Mouse (Mus musculus) ovary, adult 18-20 months (tissue): Measurements from ENCODE around the gene Vasp.
"Not testable (repeated sequence)": the region's sequence is repeated elsewhere in the genome, so short reads cannot be mapped to it uniquely, and the experiment has no call there.

Experiments used
- DNase-seq: peaks from one replicate; pipeline ENCODE4 v3.0.0; 2022; ENCODE audit warnings: low spot score, mixed read lengths

Vasp gene

DNA sequence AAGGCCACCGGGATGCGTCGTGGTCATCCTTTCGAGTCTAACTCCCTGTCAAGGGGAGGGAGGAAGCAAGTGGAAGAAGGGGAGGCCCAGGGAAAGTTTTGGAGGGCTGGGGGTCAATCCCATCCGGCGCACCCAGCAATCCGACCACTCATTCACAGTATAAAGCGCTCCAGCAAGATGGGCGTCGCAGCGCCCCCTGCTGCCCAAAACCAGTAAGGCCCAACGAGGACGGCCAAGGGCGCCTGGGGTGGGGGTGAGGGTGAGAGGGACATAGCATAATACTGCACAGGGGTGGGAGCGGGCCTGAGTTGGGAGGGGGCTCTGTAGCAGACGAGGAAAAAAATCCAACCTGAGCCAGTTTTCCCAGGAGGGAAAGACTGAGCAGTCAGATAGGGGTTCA is 32.2 kb upstream of the Vasp start:
- DNase-seq, result peak; percentile 20

DNA sequence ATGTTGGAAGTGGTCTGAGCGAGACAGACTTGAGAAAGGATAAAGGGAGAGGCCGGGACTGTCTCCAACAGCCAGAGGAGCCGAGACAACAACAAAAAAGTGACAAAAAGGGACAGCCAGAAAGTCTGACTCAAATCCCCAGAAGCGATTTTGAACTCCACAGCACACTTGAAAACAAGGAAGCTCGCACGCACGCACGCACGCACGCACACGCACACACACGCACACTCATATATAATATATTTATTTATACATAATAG is 31.4 kb upstream of the Vasp start:
- no peak for DNase-seq

DNA sequence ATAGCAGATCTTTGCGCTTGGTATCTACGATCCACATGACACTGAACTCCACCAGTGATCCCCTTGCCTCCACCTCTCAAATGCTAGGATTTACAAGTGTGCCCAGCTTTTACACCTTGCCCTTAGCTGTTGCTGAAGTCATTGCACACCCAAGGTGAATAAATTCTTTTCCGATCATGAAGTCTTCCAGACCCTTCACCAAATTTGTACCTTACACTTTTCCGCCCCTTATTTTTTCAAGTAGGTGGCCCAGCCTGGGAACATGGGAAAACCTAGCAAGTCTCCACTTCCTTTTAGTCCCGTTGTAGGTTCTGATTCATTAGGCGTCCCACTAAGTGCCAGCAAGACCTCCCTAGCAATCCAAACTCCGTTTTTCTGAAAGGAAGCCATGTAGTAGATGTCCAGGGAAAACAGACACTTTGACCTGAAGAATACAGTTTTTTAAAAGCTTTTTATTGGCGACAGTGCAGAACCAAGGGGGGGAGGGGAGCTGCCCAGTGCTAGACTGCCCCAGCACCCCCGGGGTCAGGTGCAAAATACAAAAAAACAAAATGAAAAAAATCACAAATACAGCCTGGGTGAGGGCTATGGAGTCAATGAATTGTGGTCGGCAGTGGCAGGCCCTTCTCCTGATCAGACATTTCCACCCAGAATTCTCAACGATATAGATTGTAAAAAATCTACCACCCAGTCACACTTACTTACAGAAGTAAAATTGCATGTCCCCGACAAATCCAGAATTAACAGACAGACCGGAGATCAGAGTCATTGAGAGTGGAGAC is 30.8 kb upstream of the Vasp start:
- DNase-seq, result no peak

DNA sequence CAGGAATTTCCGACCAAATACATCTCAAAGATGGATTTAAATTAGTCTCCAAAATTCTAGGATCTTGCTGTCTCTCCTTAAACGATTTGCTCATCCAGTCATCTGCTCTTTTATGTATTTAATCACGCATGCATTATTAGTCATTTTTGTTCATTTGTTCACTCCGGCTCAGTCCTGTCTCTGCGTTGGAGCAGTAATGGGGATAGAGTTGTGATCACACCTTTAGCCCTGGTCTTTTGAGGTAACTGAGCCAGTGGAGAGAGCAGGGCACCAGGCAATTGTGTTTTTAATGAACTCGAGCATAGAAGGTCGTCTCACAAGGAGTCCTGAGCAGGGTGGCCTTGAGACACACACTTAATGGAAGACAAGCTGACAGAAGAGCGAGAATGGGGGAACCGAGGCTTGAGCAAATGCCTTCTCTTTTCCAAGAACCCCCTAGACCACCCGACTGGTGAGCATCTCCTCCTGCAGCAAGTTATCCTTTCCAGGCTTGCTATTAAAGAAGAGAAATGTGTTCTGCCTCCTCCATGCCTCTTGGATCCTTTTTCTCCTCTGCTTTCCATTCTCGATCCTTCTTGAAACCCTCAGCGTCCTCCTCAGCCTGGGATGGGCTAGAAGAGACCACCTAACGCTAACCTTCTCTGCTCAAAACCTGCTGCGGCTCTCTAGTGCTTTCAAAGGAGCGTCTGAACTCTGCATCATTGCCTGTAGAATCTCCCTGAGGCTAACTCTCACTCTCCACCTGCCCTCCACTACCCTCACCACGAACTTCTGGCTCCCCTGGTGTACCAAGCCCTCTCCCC is 30.0 kb upstream of the Vasp start:
- no peak for DNase-seq

DNA sequence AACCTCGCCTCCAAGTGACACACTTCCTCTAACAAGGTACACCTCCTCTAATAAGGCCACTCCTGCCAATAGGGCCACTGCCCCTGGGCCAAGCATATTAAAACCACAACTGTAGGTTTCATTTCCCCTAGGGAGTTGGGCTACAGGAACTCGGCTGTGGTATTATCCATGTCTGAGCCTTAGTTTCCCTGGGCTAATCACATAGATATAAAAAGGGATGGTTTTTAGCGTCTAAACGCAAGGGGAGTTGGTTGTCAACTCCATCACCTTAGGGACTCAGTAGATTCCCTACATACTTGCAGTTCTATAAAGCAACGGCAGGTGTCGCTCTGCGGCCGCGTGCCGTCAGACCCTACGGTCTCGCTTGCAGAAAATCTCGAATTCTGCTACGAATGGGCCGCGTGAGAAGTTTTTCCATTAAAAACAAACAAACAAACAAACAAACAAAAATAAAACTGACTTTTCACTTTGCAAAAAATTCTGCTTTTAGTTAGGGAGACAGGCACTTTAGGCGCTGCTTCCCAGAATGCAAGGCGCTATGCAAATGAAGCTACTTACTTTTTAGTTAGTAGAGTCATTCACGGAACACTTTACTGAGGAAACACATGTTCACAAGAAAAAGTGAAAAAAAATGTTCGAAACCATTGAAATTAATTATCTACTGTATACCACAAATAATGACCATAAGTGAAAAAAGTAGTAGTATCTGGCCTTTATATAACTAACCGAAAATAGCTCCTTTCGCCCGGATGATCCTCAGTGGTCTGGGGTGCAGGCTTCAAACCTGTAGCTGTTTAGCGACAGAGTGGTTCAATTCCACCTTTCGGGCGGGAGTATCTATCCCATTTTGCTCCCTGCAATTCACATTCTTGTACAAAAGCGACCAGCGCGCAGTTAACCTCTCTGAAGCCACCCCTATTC is 29.1 kb upstream of the Vasp start:
- peak; percentile 56 for DNase-seq

DNA sequence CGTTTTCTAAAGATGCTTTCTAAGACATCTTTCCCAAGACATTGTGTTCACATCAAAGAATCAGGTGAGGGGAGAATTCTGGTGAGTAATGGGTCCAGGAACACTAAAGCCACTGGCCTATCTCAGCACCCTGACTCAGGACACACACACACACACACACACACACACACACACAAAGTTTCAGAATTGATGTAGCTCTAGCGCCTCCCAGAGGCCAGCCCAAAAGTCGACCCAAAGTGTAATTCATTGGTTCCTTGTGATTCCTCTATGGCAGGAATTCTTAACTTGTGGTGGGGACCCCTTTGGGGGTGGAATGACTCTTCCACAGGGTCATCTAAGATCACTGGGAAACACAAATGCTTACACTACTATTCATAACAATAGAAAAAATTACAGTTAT is 27.6 kb upstream of the Vasp start:
- no peak for DNase-seq

DNA sequence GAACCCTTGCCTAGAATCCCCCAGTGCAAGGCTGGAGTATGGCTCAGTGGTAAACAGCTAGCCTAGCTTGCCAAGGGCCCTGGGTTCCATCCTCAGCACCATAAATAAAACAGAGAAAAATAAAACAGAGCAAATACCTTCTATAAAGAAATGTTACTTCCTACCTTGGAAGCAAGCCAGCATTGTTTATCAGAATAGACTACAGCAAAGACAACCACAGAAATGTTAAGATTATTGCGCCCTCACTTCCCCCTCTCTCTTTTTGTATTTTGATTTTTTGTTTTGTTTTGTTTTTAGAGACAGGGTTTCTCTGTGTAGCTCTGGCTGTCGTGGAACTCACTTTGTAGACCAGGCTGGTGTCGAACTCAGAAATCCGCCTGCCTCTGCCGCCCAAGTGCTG is 26.2 kb upstream of the Vasp start:
- DNase-seq, result no peak

DNA sequence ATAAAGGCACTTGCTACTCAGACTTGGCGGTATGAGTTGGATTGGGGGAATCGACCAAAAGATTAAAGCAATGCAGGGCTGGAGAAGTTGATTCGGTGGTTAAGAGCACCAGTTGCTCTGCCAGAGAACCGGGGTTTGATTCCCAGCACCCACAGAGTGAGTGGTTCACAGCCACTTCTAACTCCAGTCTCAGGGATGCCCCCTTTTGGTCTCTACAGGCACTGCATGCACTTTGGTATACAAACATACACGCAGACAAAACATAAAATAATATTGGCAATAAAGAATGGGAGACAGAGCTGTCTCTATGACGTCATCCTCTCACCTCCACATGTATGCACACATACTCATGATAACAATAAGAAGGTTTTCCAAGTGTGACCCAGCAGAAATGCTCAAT is 25.4 kb upstream of the Vasp start:
- DNase-seq, result no peak

DNA sequence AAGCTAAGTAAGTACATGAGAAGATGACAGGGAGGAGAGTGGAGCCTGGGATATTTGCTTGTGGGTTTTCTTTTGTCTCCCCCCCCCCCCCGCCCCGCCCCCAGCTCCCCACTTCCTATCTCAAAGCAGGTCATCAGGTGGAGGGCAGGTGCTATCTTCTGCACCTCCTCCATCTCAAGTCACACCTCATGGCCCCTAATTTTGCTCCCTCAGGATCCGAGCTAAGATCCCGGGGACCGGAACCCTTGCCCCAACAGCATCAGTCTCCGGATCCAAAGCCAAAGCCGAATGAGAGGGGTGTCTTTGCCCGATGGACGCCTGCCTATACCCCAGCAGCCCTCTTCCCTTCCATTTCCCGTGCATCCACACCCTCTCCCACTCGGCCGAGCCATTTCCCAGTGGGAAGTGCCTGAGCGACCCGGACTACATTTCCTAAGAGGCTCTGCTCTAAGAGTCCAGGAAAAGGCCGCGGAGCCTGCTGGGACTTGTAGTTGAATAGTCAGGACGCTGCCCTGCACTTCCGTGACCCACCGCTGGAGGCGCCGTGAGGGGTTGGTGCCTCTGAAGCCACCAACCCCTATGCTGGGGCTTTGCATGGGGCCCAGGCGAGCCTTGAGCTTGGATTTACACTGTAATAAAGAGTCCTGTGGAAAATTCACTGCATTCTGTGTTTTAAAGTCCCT is 24.0 kb upstream of the Vasp start:
- DNase-seq, result peak; percentile 85

DNA sequence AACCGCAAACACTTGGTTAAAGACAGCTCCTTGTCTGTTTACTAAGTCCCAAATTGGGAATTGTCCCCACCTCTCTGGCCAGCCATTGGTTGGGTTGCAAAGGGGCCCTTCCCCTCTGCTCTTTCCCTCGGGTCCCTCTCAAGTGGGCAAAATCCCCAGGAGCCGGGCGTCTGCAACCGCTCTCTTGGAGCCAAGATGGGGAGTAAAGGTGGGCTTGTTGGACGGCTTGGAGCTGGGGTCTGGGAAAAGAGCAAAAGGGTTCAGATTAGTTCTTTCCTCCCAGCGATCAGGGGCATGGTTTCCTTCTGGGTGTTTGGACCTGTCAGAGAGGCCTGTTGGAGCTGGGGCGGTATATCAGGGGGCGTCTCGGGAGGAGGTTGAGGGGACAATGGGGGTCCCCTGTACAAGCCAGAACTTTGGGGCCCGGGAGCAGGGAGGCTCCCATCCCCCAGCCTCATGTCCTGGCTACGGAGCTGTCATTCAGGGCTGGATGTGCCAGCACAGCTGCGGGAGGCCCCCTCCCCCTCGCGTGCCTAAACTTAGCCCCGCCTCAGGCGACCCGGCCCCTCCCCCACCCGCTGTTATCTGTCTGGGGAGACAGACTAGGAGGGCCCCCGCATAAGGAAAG is 19.5 kb upstream of the Vasp start:
- no peak for DNase-seq

DNA sequence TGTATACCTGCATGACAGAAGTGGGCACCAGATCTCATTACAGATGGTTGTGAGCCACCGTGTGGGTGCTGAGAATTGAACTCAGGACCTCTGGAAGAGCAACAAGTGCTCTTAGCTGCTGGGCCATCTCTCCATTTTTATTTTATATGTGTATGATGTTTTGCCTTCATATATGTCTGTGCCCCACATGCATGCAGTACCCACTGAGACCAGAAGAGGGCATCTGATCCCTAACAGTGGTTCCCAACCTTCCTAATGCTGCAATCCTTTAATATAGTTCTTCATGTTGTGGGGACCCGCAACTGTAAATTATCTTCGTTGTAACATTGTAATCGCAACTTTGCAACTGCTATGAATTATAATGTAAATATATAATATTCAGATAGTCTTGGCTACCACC is 13.1 kb upstream of the Vasp start:
- DNase-seq, result no peak

DNA sequence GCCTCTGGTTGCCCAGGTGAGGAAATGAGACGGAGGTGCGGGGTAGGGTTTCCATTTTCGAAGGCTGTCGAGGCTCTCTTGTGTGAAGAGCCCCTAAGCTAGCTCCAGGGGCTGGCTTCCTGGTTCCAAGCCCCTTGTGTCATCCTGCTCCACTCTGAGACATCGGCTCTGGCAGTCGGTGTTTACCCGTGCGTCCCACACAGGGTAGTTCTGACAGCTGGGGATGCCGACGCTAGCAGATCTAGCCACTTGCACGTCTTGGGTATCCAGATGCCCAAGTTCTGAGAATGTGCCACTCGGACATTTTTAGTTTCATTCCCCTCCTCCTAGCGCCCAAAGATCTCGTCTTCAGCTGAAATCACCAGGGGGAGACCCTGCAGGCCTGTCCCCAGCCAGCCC is 11.8 kb upstream of the Vasp start:
- DNase-seq, result no peak

DNA sequence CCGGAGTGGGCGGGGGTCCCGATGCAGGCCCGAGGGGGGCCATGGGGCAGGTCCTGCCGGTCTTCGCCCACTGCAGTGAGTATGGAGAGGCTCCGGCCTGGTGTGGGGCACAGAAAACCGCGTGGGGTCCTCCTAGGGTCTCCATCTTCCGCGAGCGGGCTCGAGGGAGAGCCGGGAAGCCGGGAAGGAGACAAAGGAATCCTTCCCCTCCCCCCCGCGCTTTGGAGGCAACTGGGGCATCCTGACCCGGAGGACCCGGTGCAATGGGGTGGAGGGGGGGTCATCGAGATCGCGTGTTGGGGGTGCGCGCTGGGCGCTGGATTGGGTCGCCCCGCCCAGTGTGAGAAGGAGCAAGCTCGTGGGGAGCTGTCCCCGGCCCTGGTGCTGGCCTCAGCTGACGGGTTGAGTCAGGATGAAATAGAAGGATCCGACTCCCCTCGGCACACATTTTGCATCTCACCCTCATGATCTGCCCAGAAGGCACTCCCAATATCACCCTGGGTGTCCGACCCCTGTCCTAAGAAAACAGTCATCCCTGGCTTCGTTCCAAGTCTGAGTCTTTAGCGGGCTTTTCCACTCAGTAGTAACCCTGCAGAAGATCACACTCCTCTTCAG is 11.3 kb upstream of the Vasp start:
- DNase-seq, result no peak

DNA sequence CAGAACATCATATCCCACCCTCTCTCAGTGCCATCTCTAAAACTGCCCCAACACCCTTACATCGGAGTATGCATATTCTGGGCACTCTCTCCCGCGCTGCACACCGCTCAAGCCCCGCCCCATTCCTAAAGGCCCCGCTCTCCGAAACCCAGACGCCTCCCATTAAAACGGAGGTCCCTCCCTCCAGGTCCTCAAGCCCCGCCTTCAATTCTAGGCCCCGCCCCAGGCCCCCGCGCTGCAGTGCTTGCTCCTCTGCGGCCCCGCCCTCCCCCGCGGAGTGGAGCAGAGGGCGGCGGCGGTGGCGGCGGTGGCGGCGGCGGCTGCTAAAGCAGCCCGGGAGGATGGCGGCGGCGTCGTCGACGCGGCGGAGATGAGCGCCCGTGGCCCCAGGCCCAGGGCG is 10.8 kb upstream of the Vasp start, which contains the start of gene Rtn2:
TSS of gene Rtn2 (plus strand) at position 240 of the 400 bp plus-strand sequence.
- no peak for DNase-seq

DNA sequence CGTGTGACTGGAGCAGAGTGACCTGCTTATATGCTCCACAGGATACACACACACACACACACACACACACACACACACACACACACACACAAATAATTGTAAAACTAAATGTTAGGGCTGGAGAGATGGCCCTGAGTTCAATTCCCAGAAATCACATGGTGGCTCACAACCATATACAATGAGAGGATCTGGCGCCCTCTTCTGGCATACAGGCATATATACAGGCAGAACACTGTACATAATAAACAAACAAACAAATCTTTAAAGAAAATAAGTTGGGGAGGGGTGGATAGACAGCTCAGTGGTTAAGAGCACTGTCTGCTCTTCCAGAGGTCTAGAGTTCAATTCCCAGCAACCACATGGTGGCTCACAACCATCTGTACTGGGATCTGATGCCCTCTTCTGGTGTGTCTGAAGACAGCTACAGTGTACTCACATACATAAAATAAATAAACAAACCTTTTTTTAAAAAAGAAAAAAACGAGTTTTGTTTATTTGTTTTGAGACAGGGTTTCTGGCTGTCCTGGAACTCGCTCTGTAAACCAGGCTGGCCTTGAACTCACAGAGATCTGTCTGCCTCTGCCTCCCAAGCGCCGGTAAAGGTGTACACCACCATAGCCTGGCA is 10.2 kb upstream of the Vasp start:
- not testable (repeated sequence) for DNase-seq

DNA sequence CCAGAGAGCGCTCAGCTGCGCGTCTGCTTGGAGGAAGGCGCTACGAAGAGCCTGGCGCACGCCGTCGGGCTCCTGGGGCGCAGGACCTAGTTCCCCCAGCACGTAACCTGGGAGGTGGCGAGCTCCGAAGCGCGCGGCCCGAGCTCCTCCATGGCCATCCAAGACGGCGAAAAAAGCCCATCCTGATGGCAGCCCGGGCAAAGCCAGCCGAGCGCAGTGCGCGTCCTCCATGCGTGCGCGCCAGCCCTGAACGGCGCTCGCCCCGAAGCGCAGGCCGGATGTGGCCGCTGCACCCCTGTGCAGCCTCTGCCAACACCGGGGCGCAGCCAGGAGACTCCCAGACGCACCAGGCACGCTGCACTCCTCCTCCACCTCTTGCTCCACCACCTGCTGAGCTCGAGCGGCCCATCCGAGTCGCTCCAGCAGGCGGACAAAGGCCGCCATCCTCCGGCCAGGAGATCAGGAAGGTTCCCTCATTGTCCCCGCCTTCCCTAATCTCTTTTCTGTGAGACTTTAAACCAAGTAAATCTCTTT is 8.0 kb upstream of the Vasp start, which contains the start of gene Ppm1n:
TSS of gene Ppm1n (minus strand) at position 484 of the 534 bp plus-strand sequence.
- DNase-seq, result no peak

DNA sequence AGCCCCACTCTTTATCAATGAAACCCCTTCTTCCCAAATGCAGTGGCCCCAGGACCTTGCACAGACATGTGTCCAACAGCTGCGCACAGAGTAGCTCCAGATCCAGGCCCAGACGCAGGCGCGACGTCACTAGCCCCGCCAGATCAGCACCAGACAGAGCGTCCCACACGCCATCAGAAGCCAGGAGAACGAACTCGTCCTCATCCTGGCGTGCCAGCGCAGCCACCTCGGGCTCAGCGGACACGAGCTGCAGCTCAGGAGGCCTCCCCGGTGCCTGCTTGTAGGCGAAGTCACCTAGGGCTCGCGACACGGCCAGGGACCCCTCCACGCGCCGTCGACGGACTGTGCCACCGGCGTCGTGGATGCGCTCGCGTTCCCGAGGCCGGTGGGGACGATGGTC is 7.4 kb upstream of the Vasp start:
- DNase-seq, result no peak

DNA sequence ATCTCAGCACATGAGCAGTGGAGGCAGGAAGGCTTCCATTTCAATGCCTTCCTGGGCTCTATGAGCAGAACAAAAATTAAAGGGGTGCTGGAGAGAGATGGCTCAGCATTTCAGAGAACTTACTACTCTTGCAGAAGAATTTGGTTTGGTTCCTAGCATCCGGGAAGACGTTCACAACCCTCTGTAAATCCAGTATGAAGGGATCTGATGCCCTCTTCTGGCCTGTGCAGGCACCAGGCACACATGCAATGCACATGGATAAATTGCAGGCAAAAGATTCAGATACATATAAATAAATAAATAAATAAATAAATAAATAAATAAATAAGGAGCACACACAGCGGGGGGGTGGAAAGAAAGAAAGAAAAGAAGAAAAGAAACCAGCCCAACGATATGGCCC is 4.6 kb upstream of the Vasp start:
- DNase-seq, result no peak

DNA sequence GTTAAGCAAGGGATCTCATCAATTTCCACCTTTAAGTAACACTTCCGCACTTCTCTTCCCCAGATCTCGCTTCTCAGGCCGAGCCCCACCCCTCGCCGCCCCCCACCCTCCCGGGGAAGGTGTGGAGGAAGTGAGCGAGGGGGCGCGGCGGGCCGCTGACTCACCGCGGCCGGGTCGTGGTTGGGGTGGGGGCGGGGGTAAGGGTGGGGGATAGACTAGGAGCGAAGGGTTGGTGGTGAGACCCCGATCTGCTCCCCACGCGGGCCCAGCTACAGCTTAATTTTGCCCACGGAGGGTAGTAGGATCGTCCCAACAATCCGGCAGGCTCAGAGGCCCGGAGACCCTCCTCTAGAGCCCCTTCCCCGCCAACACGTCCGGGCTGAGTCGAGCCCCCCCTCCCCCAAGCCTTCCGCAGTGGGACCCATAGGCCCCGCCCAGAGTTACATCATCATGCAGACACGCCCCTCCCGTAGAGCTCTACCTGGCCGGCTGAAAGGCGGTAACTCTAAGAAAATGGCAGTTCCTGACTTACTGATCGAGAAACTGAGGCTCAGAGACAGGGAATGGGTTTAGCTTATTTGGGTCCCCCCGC is 652 bp upstream of the Vasp start:
- peak; percentile 54 for DNase-seq
